Mouse (Mus musculus) embryonic facial prominence, embryonic 14.5 days (tissue): ENCODE results near the gene Supt3. TPM values are rescaled to one million over a fixed set of nuclear protein-coding genes. Genes with fewer than 3 reads are reported as not detected.
A peak's percentile ranks its signal among the peaks of the same experiment; 100 is the strongest.

Source experiments
- ATAC-seq: fragments of 200-750 bp; cut with Nextera tagmentation; 2 replicates; pipeline ENCODE4 v1.8.0; 2017; ENCODE audit warnings: low read depth, moderate number of reproducible peaks, moderate TSS enrichment
- DNase-seq: peaks from one replicate; pipeline ENCODE4 v3.0.0-alpha.2; 2015; ENCODE audit warnings: low spot score
- H3K27ac ChIP-seq: fragments of 300-500 bp; sonication (generic); replicated peaks from 2 replicates; pipeline ENCODE4 v1.5.1; 2014; ENCODE audit warnings: low read depth, mild to moderate bottlenecking, low read length, moderate library complexity
- H3K27me3 ChIP-seq: fragments of 300-500 bp; sonication (generic); replicated peaks from 2 replicates; pipeline ENCODE4 v1.6.1; 2014; ENCODE audit warnings: low read length; ENCODE audit not compliant: control insufficient read depth, insufficient read depth
- H3K36me3 ChIP-seq: fragments of 300-500 bp; sonication (generic); 2 replicates; pipeline ENCODE4 v1.6.1; 2014; ENCODE audit warnings: low read length, mixed read lengths; ENCODE audit not compliant: control insufficient read depth, insufficient read depth
- H3K4me1 ChIP-seq: fragments of 300-500 bp; sonication (generic); 2 replicates; pipeline ENCODE4 v1.6.1; 2014; ENCODE audit warnings: antibody characterized with exemption, low read length; ENCODE audit not compliant: control insufficient read depth, insufficient read depth
- H3K4me2 ChIP-seq: fragments of 300-500 bp; sonication (generic); 2 replicates; pipeline ENCODE4 v1.6.1; 2014; ENCODE audit warnings: low read depth, mild to moderate bottlenecking, low read length, moderate library complexity, mixed read lengths
- H3K4me3 ChIP-seq: fragments of 300-500 bp; sonication (generic); 2 replicates; pipeline ENCODE4 v1.5.1; 2014; ENCODE audit warnings: low read depth, mild to moderate bottlenecking, low read length
- H3K9ac ChIP-seq: fragments of 300-500 bp; sonication (generic); 2 replicates; pipeline ENCODE4 v1.6.1; 2014; ENCODE audit warnings: low read depth, mild to moderate bottlenecking, low read length, moderate library complexity, mixed read lengths
- H3K9me3 ChIP-seq: fragments of 300-500 bp; sonication (generic); 2 replicates; pipeline ENCODE4 v1.6.1; 2016; ENCODE audit warnings: low read length; ENCODE audit not compliant: control insufficient read depth
- WGBS: fragments of 180-500 bp; shearing (Covaris S2); extraction: QIAGEN DNeasy Blood & Tissue Kit; methylation state at CpG from one replicate; pipeline ENCODE4 v1.1.7; 2014; 5-methylcytosine and 5-hydroxymethylcytosine counted together
- polyA plus RNA-seq: library from polyadenylated mRNA; unstranded; fragments of >200 nt; fragmentation: Nextera tagmentation; extraction: Ambion mirVana; gene quantifications from 2 replicates; pipeline ENCODE4 v1.2.1, GENCODE M21; 2014

Supt3 gene
- polyA plus RNA-seq, result 17.6 and 19.8 TPM in 2 replicates

GRCm38 (mm10) chr17:44776738-44777270 lies at the start of gene Supt3:
Supt3 (plus strand) TSS chr17:44777152.
- WGBS, result under 1% methylated on average over 39 of the region's 40 CpGs
- H3K4me1 ChIP-seq, result peaks cover 5% of the 10 kb centered on the region; the same call in 1 of the 2 replicates
- H3K27me3 ChIP-seq, result no peaks in the 10 kb centered on the region
- ATAC-seq, result peak; percentile 98
- DNase-seq, result peak; percentile 96
- peak within 1 kb of the TSS; percentile 83 for H3K4me3 ChIP-seq
- no peaks in the 10 kb centered on the region for H3K36me3 ChIP-seq
- peak within 1 kb of the TSS; percentile 95 for H3K9ac ChIP-seq
- peak within 1 kb of the TSS; percentile 78 for H3K4me2 ChIP-seq
- no peaks in the 10 kb centered on the region for H3K9me3 ChIP-seq
- peak within 1 kb of the TSS; percentile 92 for H3K27ac ChIP-seq

- ATAC-seq (no peak), DNase-seq (no peak)
- H3K9ac ChIP-seq, result no peak overlapping the region
- no peaks in the 10 kb centered on the region for H3K9me3 ChIP-seq
- H3K4me2 ChIP-seq, result no peak overlapping the region
- 0 out of 2 replicates have a peak, but pooled peaks cover 3% of the 10 kb centered on the region for H3K27me3 ChIP-seq
- H3K36me3 ChIP-seq, result peaks cover 5% of the 10 kb centered on the region; the same call in 1 of the 2 replicates
- H3K4me1 ChIP-seq, result peaks cover 9% of the 10 kb centered on the region; the same call in 1 of the 2 replicates
- H3K4me3 ChIP-seq, result no peak overlapping the region
- H3K27ac ChIP-seq, result no peak overlapping the region
Measured at GRCm38 (mm10) chr17:44727675-44728074, 49.3 kb upstream of the Supt3 start.

GRCm38 (mm10) chr17:44728464-44728863 lies 48.5 kb upstream of the Supt3 start:
- H3K27me3 ChIP-seq, result peaks cover 4% of the 10 kb centered on the region
- no peaks in the 10 kb centered on the region for H3K9me3 ChIP-seq
- peaks cover 5% of the 10 kb centered on the region; the same call in 1 of the 2 replicates for H3K36me3 ChIP-seq
- no peak overlapping the region for H3K4me3 ChIP-seq
- ATAC-seq, result no peak
- no peak overlapping the region for H3K4me2 ChIP-seq
- H3K9ac ChIP-seq, result no peak overlapping the region
- 30% methylated on average over 2 of the region's 2 CpGs for WGBS
- DNase-seq, result no peak
- H3K27ac ChIP-seq, result no peak overlapping the region
- peaks cover 10% of the 10 kb centered on the region; the same call in 1 of the 2 replicates for H3K4me1 ChIP-seq

- H3K4me2 ChIP-seq, result peak overlapping the region; percentile 89
- H3K27me3 ChIP-seq, result peaks cover 22% of the 10 kb centered on the region
- H3K36me3 ChIP-seq, result no peaks in the 10 kb centered on the region
- ATAC-seq (no peak), DNase-seq (no peak)
- H3K4me3 ChIP-seq, result peak overlapping the region; percentile 71
- peak overlapping the region; percentile 92 for H3K9ac ChIP-seq
- 5% methylated on average over 23 of the region's 23 CpGs for WGBS
- peak overlapping the region; percentile 93 for H3K27ac ChIP-seq
- H3K4me1 ChIP-seq, result peaks cover 10% of the 10 kb centered on the region
- no peaks in the 10 kb centered on the region for H3K9me3 ChIP-seq
Measured at GRCm38 (mm10) chr17:44733544-44734310, 43.2 kb upstream of the Supt3 start.

GRCm38 (mm10) chr17:44734501-44735222 lies 42.3 kb upstream of the Supt3 start:
- no peak for ATAC-seq
- Histone ChIP-seq H3K9me3 (no peaks in the 10 kb centered on the region), H3K4me2 (peak overlapping the region; percentile 89), H3K36me3 (no peaks in the 10 kb centered on the region), H3K27ac (peak overlapping the region; percentile 93), H3K4me1 (peaks cover 10% of the 10 kb centered on the region), H3K27me3 (peaks cover 24% of the 10 kb centered on the region), H3K9ac (peak overlapping the region; percentile 92), H3K4me3 (peak overlapping the region; percentile 71)
- peak; percentile 24 for DNase-seq
- under 1% methylated on average over 43 of the region's 48 CpGs for WGBS

- DNase-seq, result peak; percentile 61
- peak overlapping the region; percentile 89 for H3K4me2 ChIP-seq
- peak overlapping the region; percentile 92 for H3K9ac ChIP-seq
- 1% methylated on average over 23 of the region's 64 CpGs for WGBS
- no peak; the same call in 1 of the 2 replicates for ATAC-seq
- H3K27ac ChIP-seq, result peak overlapping the region; percentile 93
- H3K4me1 ChIP-seq, result peaks cover 10% of the 10 kb centered on the region
- H3K9me3 ChIP-seq, result no peaks in the 10 kb centered on the region
- peaks cover 24% of the 10 kb centered on the region for H3K27me3 ChIP-seq
- no peaks in the 10 kb centered on the region for H3K36me3 ChIP-seq
- H3K4me3 ChIP-seq, result peak overlapping the region; percentile 71
Measured at GRCm38 (mm10) chr17:44735223-44735990, 41.5 kb upstream of the Supt3 start.

GRCm38 (mm10) chr17:44735991-44736561 lies 40.9 kb upstream of the Supt3 start:
- H3K27ac ChIP-seq, result peak overlapping the region; percentile 93
- H3K4me3 ChIP-seq, result peak overlapping the region; percentile 71
- peaks cover 10% of the 10 kb centered on the region for H3K4me1 ChIP-seq
- ATAC-seq (peak; percentile 70), DNase-seq (peak; percentile 82)
- H3K9ac ChIP-seq, result peak overlapping the region; percentile 92
- H3K27me3 ChIP-seq, result peaks cover 24% of the 10 kb centered on the region
- no peaks in the 10 kb centered on the region for H3K9me3 ChIP-seq
- peak overlapping the region; percentile 89 for H3K4me2 ChIP-seq
- WGBS, result 1% methylated on average over 14 of the region's 73 CpGs
- no peaks in the 10 kb centered on the region for H3K36me3 ChIP-seq
